Mouse (Mus musculus) spleen, adult 12 weeks (tissue): ENCODE data around the gene Dnajc8.
"Not testable (repeated sequence)": the region's sequence is repeated elsewhere in the genome, so short reads cannot be mapped to it uniquely, and the experiment has no call there.

Source experiments
- DNase-seq: peaks from one replicate; pipeline ENCODE4 v3.0.0; 2022; ENCODE audit warnings: low spot score

Gene Dnajc8

GRCm38 (mm10) chr4:132567361-132567779 is 32.0 kb downstream of the Dnajc8 start:
- no peak for DNase-seq

GRCm38 (mm10) chr4:132569115-132569514 is 33.8 kb downstream of the Dnajc8 start:
- DNase-seq, result no peak

GRCm38 (mm10) chr4:132571190-132571589 is 35.8 kb downstream of the Dnajc8 start:
- DNase-seq, result no peak

- no peak for DNase-seq
Measured at GRCm38 (mm10) chr4:132573327-132573726, 38.0 kb downstream of the Dnajc8 start.

- DNase-seq, result no peak
Measured at GRCm38 (mm10) chr4:132574809-132575347, 39.5 kb downstream of the Dnajc8 start.

GRCm38 (mm10) chr4:132583781-132584180 is 48.4 kb downstream of the Dnajc8 start:
- no peak for DNase-seq

GRCm38 (mm10) chr4:132584975-132585374 is 49.6 kb downstream of the Dnajc8 start:
- DNase-seq, result no peak

- no peak for DNase-seq
Measured at GRCm38 (mm10) chr4:132586282-132586681, 50.9 kb downstream of the Dnajc8 start.

GRCm38 (mm10) chr4:132588512-132588911 is 53.2 kb downstream of the Dnajc8 start:
- DNase-seq, result no peak

GRCm38 (mm10) chr4:132590642-132591041 is 55.3 kb downstream of the Dnajc8 start:
- DNase-seq, result no peak

- DNase-seq, result peak; percentile 50
Measured at GRCm38 (mm10) chr4:132592958-132593357, 57.6 kb downstream of the Dnajc8 start.

GRCm38 (mm10) chr4:132594191-132594590 is 58.8 kb downstream of the Dnajc8 start:
- no peak for DNase-seq

GRCm38 (mm10) chr4:132598861-132599260 is 63.5 kb downstream of the Dnajc8 start:
- DNase-seq, result no peak

- DNase-seq, result no peak
Measured at GRCm38 (mm10) chr4:132599764-132600163, 64.4 kb downstream of the Dnajc8 start.

GRCm38 (mm10) chr4:132600465-132600864 is 65.1 kb downstream of the Dnajc8 start:
- no peak for DNase-seq

- DNase-seq, result not testable (repeated sequence)
Measured at GRCm38 (mm10) chr4:132601242-132601641, 65.9 kb downstream of the Dnajc8 start.
